Mouse (Mus musculus) heart, postnatal 4 days (tissue): ENCODE measurements around the gene Zfp414. TPM values are rescaled to one million over a fixed set of nuclear protein-coding genes. Genes with fewer than 3 reads are reported as not detected.

Source experiments
- DNase-seq: peaks from one replicate; pipeline ENCODE4 v3.0.0; 2021
- total RNA-seq, 2 experiments: library from RNA; stranded (reverse); gene quantifications; 2 replicates each; pipeline ENCODE4 v1.2.3; 2021

The Zfp414 gene
- total RNA-seq, 2 experiments from 2014 or later, result 25.4 to 27.5 TPM

GRCm38 (mm10) chr17:33649781-33650475 is 21.0 kb downstream of the Zfp414 start:
- no peak for DNase-seq

- DNase-seq, result no peak
Measured at GRCm38 (mm10) chr17:33666813-33667212, 37.9 kb downstream of the Zfp414 start.

GRCm38 (mm10) chr17:33669681-33670080 is 40.8 kb downstream of the Zfp414 start:
- DNase-seq, result no peak

- no peak for DNase-seq
Measured at GRCm38 (mm10) chr17:33673837-33674236, 44.9 kb downstream of the Zfp414 start.

GRCm38 (mm10) chr17:33675452-33675851 is 46.6 kb downstream of the Zfp414 start:
- DNase-seq, result no peak

- DNase-seq, result no peak
Measured at GRCm38 (mm10) chr17:33676086-33676485, 47.2 kb downstream of the Zfp414 start.

GRCm38 (mm10) chr17:33678771-33679170 is 49.9 kb downstream of the Zfp414 start:
- no peak for DNase-seq

Other genes starting within 250 kb of the Zfp414 start
- 1 to 10 TPM; 7.2 to 9.7 TPM for gene Zfp101, start 234.4 kb upstream of the Zfp414 start, total RNA-seq
- gene Actl9, start 196.2 kb upstream of the Zfp414 start, total RNA-seq, result not detected
- gene Adamts10, start 104.9 kb upstream of the Zfp414 start, total RNA-seq, result 10 to 100 TPM; 35.3 to 36.1 TPM
- gene Myo1f, start 73.4 kb upstream of the Zfp414 start, total RNA-seq, result 1 to 10 TPM; 1.2 to 2.3 TPM
- gene Pram1, start 9.0 kb downstream of the Zfp414 start, total RNA-seq, result not detected
- 100 to 1,000 TPM; 154 to 180 TPM for gene Hnrnpm, start 57.8 kb downstream of the Zfp414 start, total RNA-seq
- gene March2, start 89.6 kb downstream of the Zfp414 start, total RNA-seq, result 10 to 100 TPM; 84.4 to 96.9 TPM
- gene Rab11b, start 131.4 kb downstream of the Zfp414 start, total RNA-seq, result 100 to 1,000 TPM; 333 to 343 TPM
- gene Angptl4, start 152.7 kb downstream of the Zfp414 start, total RNA-seq, result 10 to 100 TPM; 29.1 to 35.0 TPM
- gene Kank3, start 181.4 kb downstream of the Zfp414 start, total RNA-seq, result 10 to 100 TPM; 57.5 to 58.5 TPM
- 1,000 to 10,000 TPM; 1,097 to 1,179 TPM for gene Rps28, start 195.5 kb downstream of the Zfp414 start, total RNA-seq
- gene Ndufa7, start 195.5 kb downstream of the Zfp414 start, total RNA-seq, result 100 to 1,000 TPM; 423 to 447 TPM
- gene Cd320, start 214.0 kb downstream of the Zfp414 start, total RNA-seq, result 10 to 100 TPM; 16.8 to 21.4 TPM
- gene Gm7029, start 244.7 kb downstream of the Zfp414 start, total RNA-seq, result not detected